Mouse (Mus musculus) kidney, postnatal 14 days (tissue): ENCODE measurements at regions not wholly inside any gene's neighbourhood (a gene's known extent, or its start where the extent isn't known, plus 50 kb on each side); places are given as distances from the start of the nearest gene placed in this dataset.
A peak's percentile ranks its signal among the peaks of the same experiment; 100 is the strongest.

Experiments
- DNase-seq: peaks from one replicate; pipeline ENCODE4 v3.0.0; 2022; ENCODE audit warnings: mixed read lengths

GRCm38 (mm10) chr4:97377593-97378542 lies 194.9 kb upstream of the Gm10192 start:
- no peak for DNase-seq

- DNase-seq, result no peak
These were observed 177.5 kb upstream of the Gm10192 start for GRCm38 (mm10) chr4:97360473-97360872.

GRCm38 (mm10) chr4:97357958-97358357 lies 175.0 kb upstream of the Gm10192 start:
- peak; percentile 18 for DNase-seq

GRCm38 (mm10) chr4:97346799-97347198 lies 163.8 kb upstream of the Gm10192 start:
- DNase-seq, result no peak

- DNase-seq, result no peak
These were observed 161.4 kb upstream of the Gm10192 start for GRCm38 (mm10) chr4:97344335-97344734.

GRCm38 (mm10) chr4:97343378-97343777 lies 160.4 kb upstream of the Gm10192 start:
- DNase-seq, result no peak
